In genomic region chr7:37098950-37099349, GRCm38 (mm10) we compare ENCODE assay signal across 18 mouse cellular contexts.
DNase-seq lines count a peak whose midpoint lies in the region; ATAC-seq lines count a peak whose summit lies in the region.
"Had no signal": no experiment of that assay in that cellular context is flagged by ENCODE, and none has a peak within 500 bp of the region (broad histone marks: within the 10 kb centered on the region; RNA-seq: fewer than 3 reads in every experiment).

No protein-coding gene starts in this region.

- H3K9me3 ChIP-seq in hindbrain, embryonic 12.5 days (replicated peaks): no peaks in the 10 kb centered on the region
- no peaks in the 10 kb centered on the region for H3K9me3 ChIP-seq in hindbrain, embryonic 10.5 days
- H3K9me3 ChIP-seq in midbrain, embryonic 15.5 days: no peaks in the 10 kb centered on the region
- H3K9me3 ChIP-seq in midbrain, embryonic 16.5 days (replicated peaks; ENCODE audit: control insufficient read depth, low read length, poor library complexity, severe bottlenecking): no peaks in the 10 kb centered on the region
- no peaks in the 10 kb centered on the region for H3K9me3 ChIP-seq in forebrain, embryonic 15.5 days
- H3K9me3 ChIP-seq: heart, embryonic 15.5 days had no signal

- peaks cover 6% of the 10 kb centered on the region for H3K4me1 ChIP-seq in hindbrain, embryonic 12.5 days
- peaks cover 9% of the 10 kb centered on the region for H3K4me1 ChIP-seq in hindbrain, embryonic 10.5 days (replicated peaks)
- no peaks in the 10 kb centered on the region; the same call in 1 of the 2 replicates for H3K4me1 ChIP-seq in midbrain, embryonic 15.5 days
- no peaks in the 10 kb centered on the region for H3K4me1 ChIP-seq in midbrain, embryonic 16.5 days (ENCODE audit: control insufficient read depth, insufficient read depth, low read length)
- peaks cover 19% of the 10 kb centered on the region for H3K4me1 ChIP-seq in forebrain, embryonic 15.5 days
- H3K4me1 ChIP-seq: heart, embryonic 15.5 days had no signal

- no peak for DNase-seq in hindbrain, embryonic 10.5 days (ENCODE audit: low spot score)
- DNase-seq in mesoderm, embryonic 11.5 days (ENCODE audit: low read depth, low spot score): peak; percentile 6
- DNase-seq in gastrocnemius, adult 8-10 months (ENCODE audit: low spot score in 2 of 2): no peak
- no peak for DNase-seq in frontal cortex, postnatal 25 days (ENCODE audit: low spot score in 2 of 2)
- DNase-seq: cerebellum, adult 2 months; heart, adult 11 months; kidney, adult 2 months; kidney, postnatal 36 days; left cerebral cortex, postnatal 4 days; lung, embryonic 14.5 days; thymus, adult 2 months had no signal

- no peak overlapping the region for H3K9ac ChIP-seq in hindbrain, embryonic 12.5 days
- no peak overlapping the region for H3K9ac ChIP-seq in midbrain, embryonic 15.5 days
- H3K9ac ChIP-seq in midbrain, embryonic 16.5 days (ENCODE audit: low read depth, low read length): no peak overlapping the region
- no peak overlapping the region for H3K9ac ChIP-seq in forebrain, embryonic 15.5 days (replicated peaks)
- H3K9ac ChIP-seq: heart, embryonic 15.5 days; lung, embryonic 14.5 days had no signal

- no peak overlapping the region for H3K4me3 ChIP-seq in hindbrain, embryonic 12.5 days
- H3K4me3 ChIP-seq in hindbrain, embryonic 10.5 days: no peak overlapping the region
- H3K4me3 ChIP-seq in midbrain, embryonic 15.5 days: no peak overlapping the region
- H3K4me3 ChIP-seq in midbrain, embryonic 16.5 days (ENCODE audit: low read depth, low read length): no peak overlapping the region
- H3K4me3 ChIP-seq in forebrain, embryonic 15.5 days: no peak overlapping the region
- H3K4me3 ChIP-seq: heart, embryonic 15.5 days; myocyte had no signal

- H3K27me3 ChIP-seq in hindbrain, embryonic 12.5 days: no peaks in the 10 kb centered on the region
- H3K27me3 ChIP-seq in hindbrain, embryonic 10.5 days (ENCODE audit: insufficient read depth, poor library complexity, severe bottlenecking): no peaks in the 10 kb centered on the region
- H3K27me3 ChIP-seq in midbrain, embryonic 15.5 days (replicated peaks): no peaks in the 10 kb centered on the region
- no peaks in the 10 kb centered on the region for H3K27me3 ChIP-seq in midbrain, embryonic 16.5 days (ENCODE audit: control insufficient read depth, insufficient read depth, low read depth, low read length)
- no peaks in the 10 kb centered on the region for H3K27me3 ChIP-seq in forebrain, embryonic 15.5 days
- H3K27me3 ChIP-seq: heart, embryonic 15.5 days had no signal

- no peaks in the 10 kb centered on the region for H3K36me3 ChIP-seq in hindbrain, embryonic 12.5 days
- H3K36me3 ChIP-seq in hindbrain, embryonic 10.5 days: no peaks in the 10 kb centered on the region
- no peaks in the 10 kb centered on the region for H3K36me3 ChIP-seq in midbrain, embryonic 15.5 days (replicated peaks)
- no peaks in the 10 kb centered on the region for H3K36me3 ChIP-seq in midbrain, embryonic 16.5 days (ENCODE audit: control insufficient read depth, insufficient read depth, low read length)
- no peaks in the 10 kb centered on the region for H3K36me3 ChIP-seq in forebrain, embryonic 15.5 days
- H3K36me3 ChIP-seq: heart, embryonic 15.5 days had no signal

- 27% methylated on average over 5 of the region's 5 CpGs for WGBS in hindbrain, embryonic 12.5 days
- WGBS in hindbrain, embryonic 10.5 days: 23% methylated on average over 5 of the region's 5 CpGs
- 17% methylated on average over 5 of the region's 5 CpGs for WGBS in midbrain, embryonic 15.5 days
- 14% methylated on average over 5 of the region's 5 CpGs for WGBS in midbrain, embryonic 16.5 days
- WGBS in forebrain, embryonic 15.5 days: 14% methylated on average over 5 of the region's 5 CpGs

- no peak overlapping the region for H3K27ac ChIP-seq in hindbrain, embryonic 12.5 days
- no peak overlapping the region for H3K27ac ChIP-seq in hindbrain, embryonic 10.5 days
- no peak overlapping the region for H3K27ac ChIP-seq in midbrain, embryonic 15.5 days
- no peak overlapping the region for H3K27ac ChIP-seq in midbrain, embryonic 16.5 days (ENCODE audit: low read length)
- H3K27ac ChIP-seq in forebrain, embryonic 15.5 days (replicated peaks): 0 out of 2 replicates have a peak overlapping the region, but pooled peaks have one; percentile 20
- H3K27ac ChIP-seq: heart, embryonic 15.5 days; macrophage had no signal

- H3K4me2 ChIP-seq in hindbrain, embryonic 12.5 days (replicated peaks): no peak overlapping the region
- H3K4me2 ChIP-seq in midbrain, embryonic 15.5 days: no peak overlapping the region
- H3K4me2 ChIP-seq in midbrain, embryonic 16.5 days (ENCODE audit: low read length): no peak overlapping the region
- H3K4me2 ChIP-seq in forebrain, embryonic 15.5 days (replicated peaks): no peak overlapping the region
- H3K4me2 ChIP-seq: heart, embryonic 15.5 days; lung, embryonic 14.5 days had no signal

- 0 out of 2 replicates have a peak, but pooled peaks have one; percentile 26 for ATAC-seq in hindbrain, embryonic 12.5 days (ENCODE audit: low FRiP score)
- ATAC-seq in midbrain, embryonic 15.5 days (replicated peaks): peak; percentile 54; the same call in 1 of the 2 replicates
- ATAC-seq in midbrain, embryonic 16.5 days: no peak
- ATAC-seq in forebrain, embryonic 15.5 days (replicated peaks): peak; percentile 62
